Mouse (Mus musculus) brain, embryonic 14.5 days (tissue): ENCODE measurements around the gene Shank1. TPM values are rescaled to one million over a fixed set of nuclear protein-coding genes. Genes with fewer than 3 reads are reported as not detected.
A peak's percentile ranks its signal among the peaks of the same experiment; 100 is the strongest.

Source experiments
- DNase-seq: peaks from one replicate; pipeline ENCODE4 v3.0.0-alpha.2; 2011; ENCODE audit warnings: low read depth
- CTCF ChIP-seq: fragments of 200-500 bp; IDR thresholded peaks from 2 replicates; pipeline ENCODE4 v1.5.1; 2012; ENCODE audit warnings: inconsistent platforms, mild to moderate bottlenecking, moderate library complexity, borderline replicate concordance; ENCODE audit not compliant: insufficient read depth, insufficient read length; ENCODE audit errors: extremely low read depth
- POLR2A ChIP-seq: fragments of 200-500 bp; IDR thresholded peaks from 2 replicates; pipeline ENCODE4 v1.6.1; 2012; ENCODE audit warnings: mild to moderate bottlenecking, inconsistent platforms, borderline replicate concordance; ENCODE audit not compliant: poor library complexity, insufficient read depth, insufficient read length, severe bottlenecking; ENCODE audit errors: extremely low read depth
- polyA plus RNA-seq: library from polyadenylated mRNA; depleted of rRNA; stranded (reverse); fragments of >200 nt; gene quantifications from 2 replicates; pipeline ENCODE4 v1.2.3, GENCODE M21; 2012

The Shank1 gene
- polyA plus RNA-seq, 1 experiment, result 63.1 TPM

- TF ChIP-seq CTCF (no peak), POLR2A (no peak)
- no peak for DNase-seq
These were observed 63.4 kb downstream of the Shank1 start for GRCm38 (mm10) chr7:44373460-44373859.

GRCm38 (mm10) chr7:44373889-44374652, 64.0 kb downstream of the Shank1 start:
- peak; percentile 98 for DNase-seq
- TF ChIP-seq CTCF (no peak), POLR2A (no peak)

- peak; percentile 73 for DNase-seq
- TF ChIP-seq POLR2A (no peak), CTCF (no peak)
These were observed 64.7 kb downstream of the Shank1 start for GRCm38 (mm10) chr7:44374756-44375155.

GRCm38 (mm10) chr7:44375207-44375606, 65.2 kb downstream of the Shank1 start:
- no peak for DNase-seq
- TF ChIP-seq POLR2A (no peak), CTCF (no peak)

- no peak for TF ChIP-seq POLR2A
- no peak for TF ChIP-seq CTCF
- DNase-seq, result no peak
These were observed 65.7 kb downstream of the Shank1 start for GRCm38 (mm10) chr7:44375793-44376192.

GRCm38 (mm10) chr7:44378290-44378689, 68.2 kb downstream of the Shank1 start:
- TF ChIP-seq CTCF (no peak), POLR2A (no peak)
- DNase-seq, result peak; percentile 67

GRCm38 (mm10) chr7:44382541-44382940, 72.5 kb downstream of the Shank1 start:
- DNase-seq, result peak; percentile 94
- TF ChIP-seq POLR2A, result no peak
- TF ChIP-seq CTCF, result no peak

GRCm38 (mm10) chr7:44383980-44384715, 74.1 kb downstream of the Shank1 start, which contains the start of gene Syt3:
Syt3 (plus strand) TSS chr7:44384102.
- TF ChIP-seq POLR2A, result no peak
- TF ChIP-seq CTCF, result no peak
- peak; percentile 93 for DNase-seq

- TF ChIP-seq POLR2A (no peak), CTCF (no peak)
- DNase-seq, result no peak
These were observed 74.6 kb downstream of the Shank1 start for GRCm38 (mm10) chr7:44384716-44385059.

- no peak for DNase-seq
- no peak for TF ChIP-seq CTCF
- no peak for TF ChIP-seq POLR2A
These were observed 75.7 kb downstream of the Shank1 start, which contains the start of gene 1700008O03Rik for GRCm38 (mm10) chr7:44385720-44386119. 1700008O03Rik (minus strand) TSS chr7:44385820.

- no peak for DNase-seq
- no peak for TF ChIP-seq CTCF
- no peak for TF ChIP-seq POLR2A
These were observed 81.8 kb downstream of the Shank1 start for GRCm38 (mm10) chr7:44391831-44392230.

GRCm38 (mm10) chr7:44392341-44392740, 82.3 kb downstream of the Shank1 start:
- no peak for DNase-seq
- TF ChIP-seq CTCF, result no peak
- TF ChIP-seq POLR2A, result no peak

- DNase-seq, result no peak
- TF ChIP-seq CTCF (no peak), POLR2A (no peak)
These were observed 83.2 kb downstream of the Shank1 start for GRCm38 (mm10) chr7:44393284-44393683.
